Mouse (Mus musculus) liver, postnatal 0 days (tissue): Measurements from ENCODE around the gene Nkapl. TPM values are rescaled to one million over a fixed set of nuclear protein-coding genes. Genes with fewer than 3 reads are reported as not detected.

Experiments used
- ATAC-seq: fragments of 200-750 bp; cut with Nextera tagmentation; 2 replicates; pipeline ENCODE4 v1.8.0; 2017; ENCODE audit warnings: mild to moderate bottlenecking, moderate library complexity
- DNase-seq: peaks from one replicate; pipeline ENCODE4 v3.0.0-alpha.2; 2016
- H3K27ac ChIP-seq: fragments of 300-500 bp; sonication (generic); 2 replicates; pipeline ENCODE4 v1.5.1; 2014; ENCODE audit warnings: antibody characterized with exemption, moderate library complexity, mild to moderate bottlenecking, low read depth
- H3K27me3 ChIP-seq: fragments of 300-500 bp; sonication (generic); 2 replicates; pipeline ENCODE4 v1.6.1; 2014; ENCODE audit warnings: low read length, control low read depth, mixed read lengths; ENCODE audit not compliant: insufficient read depth
- H3K36me3 ChIP-seq: fragments of 300-500 bp; sonication (generic); replicated peaks from 2 replicates; pipeline ENCODE4 v1.6.1; 2014; ENCODE audit warnings: mild to moderate bottlenecking, control low read depth, low read length, moderate library complexity, mixed read lengths; ENCODE audit not compliant: insufficient read depth
- H3K4me1 ChIP-seq: fragments of 300-500 bp; sonication (generic); 2 replicates; pipeline ENCODE4 v1.6.1; 2014; ENCODE audit warnings: antibody characterized with exemption, mild to moderate bottlenecking, control low read depth; ENCODE audit not compliant: insufficient read depth
- H3K4me2 ChIP-seq: fragments of 300-500 bp; sonication (generic); 2 replicates; pipeline ENCODE4 v1.6.1; 2014; ENCODE audit warnings: low read depth, mild to moderate bottlenecking, low read length, moderate library complexity, mixed read lengths
- H3K4me3 ChIP-seq: fragments of 300-500 bp; sonication (generic); 2 replicates; pipeline ENCODE4 v1.5.1; 2014; ENCODE audit warnings: low read depth, low read length
- H3K9ac ChIP-seq: fragments of 300-500 bp; sonication (generic); replicated peaks from 2 replicates; pipeline ENCODE4 v1.6.1; 2014; ENCODE audit warnings: mild to moderate bottlenecking, moderate library complexity
- H3K9me3 ChIP-seq: fragments of 300-500 bp; sonication (generic); 2 replicates; pipeline ENCODE4 v1.6.1; 2016; ENCODE audit warnings: mild to moderate bottlenecking, control low read depth, low read length, mixed read lengths
- CTCF ChIP-seq: sonication (generic); IDR thresholded peaks from 2 replicates; pipeline ENCODE4 v1.5.1; 2016; ENCODE audit warnings: antibody characterized with exemption, low read depth
- EP300 ChIP-seq: IDR thresholded peaks from 2 replicates; pipeline ENCODE4 v1.6.1; 2016; ENCODE audit warnings: antibody characterized with exemption, low read depth, mild to moderate bottlenecking
- WGBS: fragments of 180-500 bp; shearing (Covaris S2); extraction: QIAGEN DNeasy Blood & Tissue Kit; methylation state at CpG from one replicate; pipeline ENCODE4 v1.1.7; 2014; ENCODE audit not compliant: insufficient replicate concordance; 5-methylcytosine and 5-hydroxymethylcytosine counted together
- microRNA counts: library from miRNA; unstranded; fragments of <30 nt; microRNA quantifications from one replicate; lab custom pipeline; 2015
- microRNA-seq: library from miRNA; unstranded; fragments of <30 nt; microRNA quantifications from one replicate; pipeline ENCODE4, GENCODE M21; 2016
- polyA plus RNA-seq: library from polyadenylated mRNA; unstranded; fragments of >200 nt; fragmentation: Nextera tagmentation; extraction: Ambion mirVana; gene quantifications from 2 replicates; pipeline ENCODE4 v1.2.1, GENCODE M21; 2015

Nkapl gene
- polyA plus RNA-seq, 1 experiment from 2014 or later: 2.0 TPM

DNA sequence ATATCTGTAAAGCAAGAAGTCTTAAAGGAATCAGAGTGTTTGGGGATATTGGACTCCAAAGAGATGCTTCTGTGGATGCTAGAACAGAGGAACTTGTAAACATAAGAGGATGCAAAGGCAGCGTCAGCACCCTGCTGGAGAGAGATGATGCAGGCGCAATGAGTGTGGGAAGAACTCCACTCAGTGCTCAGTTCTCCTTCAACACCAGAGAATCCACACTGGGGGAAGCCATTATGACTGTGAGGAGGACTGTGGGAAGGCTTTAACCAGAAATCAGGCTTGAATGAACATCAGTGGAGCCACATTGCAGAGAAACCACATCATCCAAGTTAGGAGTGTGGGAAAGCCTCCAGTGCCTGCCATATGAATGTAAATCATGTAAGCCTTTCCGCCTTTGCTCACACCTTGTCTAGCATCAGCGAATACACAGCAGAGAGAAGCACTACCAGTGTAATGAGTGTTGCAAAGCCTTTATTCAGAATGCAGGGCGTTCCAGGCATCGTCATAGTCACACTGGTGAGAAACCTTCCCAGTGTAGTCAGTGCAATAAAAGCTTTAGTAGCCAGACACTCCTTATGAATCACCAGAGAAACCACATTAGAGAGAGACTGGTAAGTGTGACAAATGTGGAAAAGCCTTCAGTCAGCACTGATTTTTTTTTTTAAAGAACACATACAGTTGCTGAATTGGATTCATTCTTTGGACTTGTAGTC lies 50.9 kb downstream of the Nkapl start:
- Histone ChIP-seq H3K4me1 (peaks cover 25% of the 10 kb centered on the region; the same call in 1 of the 2 replicates), H3K4me3 (no peak overlapping the region), H3K27me3 (no peaks in the 10 kb centered on the region), H3K27ac (no peak overlapping the region), H3K36me3 (no peaks in the 10 kb centered on the region), H3K9ac (no peak overlapping the region), H3K9me3 (no peaks in the 10 kb centered on the region), H3K4me2 (no peak overlapping the region)
- no peak for DNase-seq
- no peak for ATAC-seq
- WGBS: 78% methylated on average over 6 of the region's 6 CpGs
- TF ChIP-seq CTCF (no peak), EP300 (no peak)

MicroRNA genes within 50 kb of the gene (microRNA counts, 519-probe panel; counts per million panel counts)
- microRNA mmu-miR-1896 (lab: Ali Mortazavi, UCI): not detected

Small RNAs within 50 kb of the gene (microRNA-seq; reads per million reads assigned to microRNA genes)
- not detected for gene Mir1896

Other genes with a start within 250 kb of the Nkapl start
- not detected in 2 replicates for gene Gpx5, start 175.8 kb downstream of the Nkapl start, polyA plus RNA-seq
- 0.08 and 0.18 TPM in 2 replicates for gene Gpx6, start 156.4 kb downstream of the Nkapl start, polyA plus RNA-seq
- gene Olfr1367, start 121.6 kb downstream of the Nkapl start, polyA plus RNA-seq: not detected in 2 replicates
- 2.4 and 2.7 TPM in 2 replicates for gene Zscan12, start 105.7 kb downstream of the Nkapl start, polyA plus RNA-seq
- gene Zkscan3, start 65.8 kb downstream of the Nkapl start, polyA plus RNA-seq: 22.2 and 24.6 TPM in 2 replicates
- 0.31 and 0.39 TPM in 2 replicates for gene Pgbd1, start 27.5 kb downstream of the Nkapl start, polyA plus RNA-seq
- 13.3 and 15.2 TPM in 2 replicates for gene Zscan26, start 14.8 kb downstream of the Nkapl start, polyA plus RNA-seq
- gene Zkscan4, start 10.4 kb upstream of the Nkapl start, polyA plus RNA-seq: 0.77 and 0.78 TPM in 2 replicates
- gene Gm10065, start 10.9 kb upstream of the Nkapl start, polyA plus RNA-seq: not detected in 2 replicates
- gene AK157302, start 26.7 kb upstream of the Nkapl start, polyA plus RNA-seq: 0.52 and 0.70 TPM in 2 replicates
- gene Gm11273, start 32.9 kb upstream of the Nkapl start, polyA plus RNA-seq: 6.4 and 8.9 TPM in 2 replicates
- 1.2 and 1.6 TPM in 2 replicates for gene Zkscan8, start 62.6 kb upstream of the Nkapl start, polyA plus RNA-seq
- not detected in 2 replicates for gene Olfr1366, start 74.3 kb upstream of the Nkapl start, polyA plus RNA-seq
- 0.02 TPM in 1 of 2 replicates, not detected in the other for gene Olfr1535, start 91.4 kb upstream of the Nkapl start, polyA plus RNA-seq
- gene Olfr1364, start 113.2 kb upstream of the Nkapl start, polyA plus RNA-seq: not detected in 2 replicates
- gene Olfr1362, start 145.5 kb upstream of the Nkapl start, polyA plus RNA-seq: not detected in 2 replicates
- not detected in 2 replicates for gene Olfr11, start 174.0 kb upstream of the Nkapl start, polyA plus RNA-seq
- gene Olfr1361, start 194.9 kb upstream of the Nkapl start, polyA plus RNA-seq: not detected in 2 replicates
- gene Olfr1360, start 208.9 kb upstream of the Nkapl start, polyA plus RNA-seq: not detected in 2 replicates
- gene Olfr1359, start 229.6 kb upstream of the Nkapl start, polyA plus RNA-seq: not detected in 2 replicates
- 0.51 and 1.9 TPM in 2 replicates for gene Hist1h2bl, start 247.6 kb upstream of the Nkapl start, polyA plus RNA-seq
- gene Hist1h2ai, start 247.9 kb upstream of the Nkapl start, polyA plus RNA-seq: 16.4 and 20.2 TPM in 2 replicates
- 7.1 and 8.7 TPM in 2 replicates for gene Hist1h3h, start 249.2 kb upstream of the Nkapl start, polyA plus RNA-seq